Mouse (Mus musculus) neural tube, embryonic 11.5 days (tissue): ENCODE results near the gene Letmd1. TPM values are rescaled to one million over a fixed set of nuclear protein-coding genes. Genes with fewer than 3 reads are reported as not detected.

Experiments
- polyA plus RNA-seq: library from polyadenylated mRNA; unstranded; fragments of >200 nt; fragmentation: Nextera tagmentation; extraction: Ambion mirVana; gene quantifications from 2 replicates; pipeline ENCODE4 v1.2.1, GENCODE M21; 2014

The Letmd1 gene
- polyA plus RNA-seq, 1 experiment from 2014 or later, result 51.1 TPM

Other genes with a start within 250 kb of the Letmd1 start
- gene Atf1, start 241.2 kb upstream of the Letmd1 start, polyA plus RNA-seq, result 24.5 and 27.3 TPM in 2 replicates
- gene Tmprss12, start 188.2 kb upstream of the Letmd1 start, polyA plus RNA-seq, result not detected in 2 replicates
- gene Mettl7a1, start 164.9 kb upstream of the Letmd1 start, polyA plus RNA-seq, result 3.1 and 3.8 TPM in 2 replicates
- not detected in 2 replicates for gene Mettl7a3, start 134.1 kb upstream of the Letmd1 start, polyA plus RNA-seq
- 0.16 TPM in 1 of 2 replicates, not detected in the other for gene Methig1, start 115.9 kb upstream of the Letmd1 start, polyA plus RNA-seq
- 0.15 TPM in 1 of 2 replicates, not detected in the other for gene Mettl7a2, start 115.8 kb upstream of the Letmd1 start, polyA plus RNA-seq
- not detected in 2 replicates for gene Higd1c, start 104.5 kb upstream of the Letmd1 start, polyA plus RNA-seq
- gene Gm5475, start 46.9 kb upstream of the Letmd1 start, polyA plus RNA-seq, result 0.08 TPM in 1 of 2 replicates, not detected in the other
- 18.2 and 21.6 TPM in 2 replicates for gene Slc11a2, start 44.0 kb upstream of the Letmd1 start, polyA plus RNA-seq
- gene Csrnp2, start 26.5 kb downstream of the Letmd1 start, polyA plus RNA-seq, result 28.9 and 29.9 TPM in 2 replicates
- gene Tfcp2, start 83.0 kb downstream of the Letmd1 start, polyA plus RNA-seq, result 30.2 and 31.3 TPM in 2 replicates
- gene Pou6f1, start 131.0 kb downstream of the Letmd1 start, polyA plus RNA-seq, result 12.1 and 12.5 TPM in 2 replicates
- 243 and 250 TPM in 2 replicates for gene Dazap2, start 146.3 kb downstream of the Letmd1 start, polyA plus RNA-seq
- gene Smagp, start 167.9 kb downstream of the Letmd1 start, polyA plus RNA-seq, result 3.7 and 3.8 TPM in 2 replicates
- gene Bin2, start 200.5 kb downstream of the Letmd1 start, polyA plus RNA-seq, result 3.6 and 5.1 TPM in 2 replicates
- 1.3 and 4.7 TPM in 2 replicates for gene Cela1, start 218.9 kb downstream of the Letmd1 start, polyA plus RNA-seq